Mouse (Mus musculus) olfactory bulb, adult 2 months (tissue): ENCODE measurements around the gene Tmem132e.

ENCODE experiments used
- CTCF ChIP-seq: fragments of 200-500 bp; IDR thresholded peaks from 2 replicates; pipeline ENCODE4 v1.5.1; 2012; ENCODE audit warnings: low read depth, mild to moderate bottlenecking, low read length, moderate library complexity; ENCODE audit not compliant: insufficient read depth
- POLR2A ChIP-seq: fragments of 200-500 bp; IDR thresholded peaks from 2 replicates; pipeline ENCODE4 v1.6.1; 2012; ENCODE audit warnings: mild to moderate bottlenecking, low read depth, low read length, moderate library complexity; ENCODE audit not compliant: insufficient read depth

DNA sequence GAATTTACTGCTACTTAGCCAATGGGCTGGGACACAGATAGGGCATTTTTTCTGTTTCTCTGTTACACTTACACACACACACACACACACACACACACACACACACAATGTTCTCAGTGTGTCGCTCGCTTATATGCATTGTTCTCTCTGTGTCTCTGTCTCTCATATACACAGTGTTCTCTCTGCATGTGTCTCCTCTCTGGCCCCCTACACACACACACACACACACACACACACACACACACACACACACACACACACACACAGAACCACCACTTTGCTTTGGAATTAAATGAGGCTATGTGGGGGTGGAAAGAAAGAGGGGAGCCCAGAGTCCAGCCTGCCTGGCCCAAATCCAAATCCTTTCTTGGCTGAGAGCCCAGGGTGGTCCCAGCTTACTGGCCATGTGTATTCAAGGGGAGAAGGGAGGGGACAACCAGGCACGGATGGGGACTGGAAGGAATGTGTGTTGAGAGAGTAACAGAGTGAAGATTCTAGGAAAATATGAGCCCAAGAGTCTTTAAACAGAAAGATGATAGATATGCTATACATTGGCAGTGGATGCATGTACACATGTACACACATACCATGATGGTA, 8.0 kb upstream of the Tmem132e start:
- TF ChIP-seq CTCF (no peak), POLR2A (no peak)
